Mouse (Mus musculus) CH12.LX (cell line): ENCODE measurements at regions not wholly inside any gene's neighbourhood (a gene's known extent, or its start where the extent isn't known, plus 50 kb on each side); places are given as distances from the start of the nearest gene placed in this dataset.

Experiments
- DNase-seq: peaks from one replicate; pipeline ENCODE4 v3.0.0-alpha.2; 2013; ENCODE audit errors: extremely low read depth
- H3K27ac ChIP-seq: 2 replicates; pipeline ENCODE4 v1.5.1; 2012; ENCODE audit warnings: low read depth, mild to moderate bottlenecking, control low read depth, moderate library complexity; ENCODE audit not compliant: insufficient read depth
- H3K27me3 ChIP-seq: replicated peaks from 2 replicates; pipeline ENCODE3; 2012; ENCODE audit warnings: inconsistent platforms
- H3K36me3 ChIP-seq, 2 experiments: replicated peaks in 1 of 2; 2 replicates each; pipeline versions ENCODE3 to v1.6.1; 2012; ENCODE audit warnings: inconsistent platforms in 1 of 2, low read length in 1 of 2, mild to moderate bottlenecking in 1 of 2, mixed read lengths in 1 of 2, moderate library complexity in 1 of 2; ENCODE audit not compliant: control insufficient read depth in 1 of 2, insufficient read depth in 1 of 2
- H3K4me1 ChIP-seq, 2 experiments: 2 replicates each; pipeline ENCODE4 v1.6.1; 2012; ENCODE audit warnings: inconsistent platforms in 1 of 2, moderate library complexity in 1 of 2; ENCODE audit not compliant: insufficient read depth in 2 of 2, control insufficient read depth in 1 of 2
- H3K4me2 ChIP-seq: 2 replicates; pipeline ENCODE4 v1.6.1; 2012; ENCODE audit warnings: low read depth, mild to moderate bottlenecking, control low read depth; ENCODE audit not compliant: poor library complexity, insufficient read depth, severe bottlenecking
- H3K4me3 ChIP-seq, 3 experiments: fragments of 150-350 bp in 1 of 3; sonication (generic) in 1 of 3; replicated peaks in 1 of 3; 2 replicates each; pipeline versions ENCODE3 to v1.5.1; 2011 to 2012; ENCODE audit warnings: low read depth in 2 of 3, low read length in 2 of 3, mild to moderate bottlenecking in 2 of 3, moderate library complexity in 2 of 3, control low read depth in 1 of 3, improper control_type of control experiment in 1 of 3, inconsistent platforms in 1 of 3, mixed read lengths in 1 of 3; ENCODE audit not compliant: poor library complexity in 1 of 3
- H3K79me2 ChIP-seq: replicated peaks from 2 replicates; pipeline ENCODE4 v1.6.1; 2012; ENCODE audit warnings: mild to moderate bottlenecking, moderate library complexity; ENCODE audit not compliant: control insufficient read depth, poor library complexity, insufficient read depth, severe bottlenecking; ENCODE audit errors: extremely low read depth
- H3K9ac ChIP-seq: 2 replicates; pipeline ENCODE4 v1.6.1; 2012; ENCODE audit warnings: low read depth, mild to moderate bottlenecking, control low read depth, moderate library complexity; ENCODE audit not compliant: insufficient read depth
- H3K9me3 ChIP-seq: replicated peaks from 2 replicates; pipeline ENCODE3; 2012; ENCODE audit warnings: low read length, inconsistent platforms, mixed read lengths
- BHLHE40 ChIP-seq: IDR thresholded peaks from 2 replicates; pipeline ENCODE4 v1.6.1; 2011; ENCODE audit warnings: mild to moderate bottlenecking, low read depth, low read length, improper control_type of control experiment
- CTCF ChIP-seq, 2 experiments: IDR thresholded peaks in 1 of 2; conservative IDR thresholded peaks in 1 of 2; 2 replicates each; pipeline ENCODE4 v1.5.1; 2011 to 2012; ENCODE audit warnings: low read depth in 2 of 2, low read length in 2 of 2, improper control_type of control experiment in 1 of 2, inconsistent platforms in 1 of 2, mild to moderate bottlenecking in 1 of 2, moderate library complexity in 1 of 2
- E2F4 ChIP-seq: IDR thresholded peaks from 2 replicates; pipeline ENCODE4 v1.6.1; 2011; ENCODE audit warnings: low read depth, low read length, improper control_type of control experiment; ENCODE audit not compliant: insufficient replicate concordance
- ELF1 ChIP-seq: IDR thresholded peaks from 2 replicates; pipeline ENCODE4 v1.6.1; 2014; ENCODE audit warnings: low read depth, mild to moderate bottlenecking, inconsistent platforms, low read length, improper control_type of control experiment
- EP300 ChIP-seq: IDR thresholded peaks from 2 replicates; pipeline ENCODE4 v1.6.1; 2011; ENCODE audit warnings: low read length, improper control_type of control experiment
- ETS1 ChIP-seq: conservative IDR thresholded peaks from 2 replicates; pipeline ENCODE4 v1.6.1; 2012; ENCODE audit warnings: low read depth, mild to moderate bottlenecking, inconsistent platforms, low read length, improper control_type of control experiment, moderate library complexity
- GABPA ChIP-seq: IDR thresholded peaks from 2 replicates; pipeline ENCODE4 v1.6.1; 2012; ENCODE audit warnings: low read depth, low read length, improper control_type of control experiment, inconsistent platforms; ENCODE audit not compliant: insufficient replicate concordance
- HCFC1 ChIP-seq: IDR thresholded peaks from 2 replicates; pipeline ENCODE4 v1.6.1; 2012; ENCODE audit warnings: low read depth, mild to moderate bottlenecking, inconsistent platforms, low read length, improper control_type of control experiment
- IRF4 ChIP-seq: IDR thresholded peaks from 2 replicates; pipeline ENCODE4 v1.6.1; 2014; ENCODE audit warnings: low read depth, mild to moderate bottlenecking, inconsistent platforms, low read length, improper control_type of control experiment
- JUN ChIP-seq: IDR thresholded peaks from 2 replicates; pipeline ENCODE4 v1.6.1; 2011; ENCODE audit warnings: low read depth, mild to moderate bottlenecking, low read length, improper control_type of control experiment, moderate library complexity; ENCODE audit not compliant: insufficient read depth
- JUND ChIP-seq: conservative IDR thresholded peaks from 2 replicates; pipeline ENCODE4 v1.6.1; 2011; ENCODE audit warnings: low read depth, low read length, improper control_type of control experiment
- MAZ ChIP-seq: IDR thresholded peaks from 2 replicates; pipeline ENCODE4 v1.6.1; 2012; ENCODE audit warnings: low read depth, mild to moderate bottlenecking, inconsistent platforms, low read length, improper control_type of control experiment, moderate library complexity
- MEF2A ChIP-seq: IDR thresholded peaks from 2 replicates; pipeline ENCODE4 v1.6.1; 2014; ENCODE audit warnings: low read depth, mild to moderate bottlenecking, inconsistent platforms, low read length, improper control_type of control experiment, borderline replicate concordance
- MXI1 ChIP-seq: IDR thresholded peaks from 2 replicates; pipeline ENCODE4 v1.6.1; 2011; ENCODE audit warnings: mild to moderate bottlenecking, low read depth, low read length, improper control_type of control experiment
- MYC ChIP-seq: IDR thresholded peaks from 2 replicates; pipeline ENCODE4 v1.6.1; 2011; ENCODE audit warnings: low read depth, mild to moderate bottlenecking, improper control_type of control experiment, low read length
- NRF1 ChIP-seq: IDR thresholded peaks from 2 replicates; pipeline ENCODE4 v1.6.1; 2014; ENCODE audit warnings: low read depth, mild to moderate bottlenecking, inconsistent platforms, low read length, improper control_type of control experiment, moderate library complexity
- POLR2AphosphoS2 ChIP-seq: IDR thresholded peaks from 2 replicates; pipeline ENCODE4 v1.6.1; 2011; ENCODE audit warnings: low read depth, low read length, improper control_type of control experiment
- RCOR1 ChIP-seq: conservative IDR thresholded peaks from 2 replicates; pipeline ENCODE4 v1.6.1; 2012; ENCODE audit warnings: low read depth, mild to moderate bottlenecking, inconsistent platforms, low read length, improper control_type of control experiment
- SIN3A ChIP-seq: IDR thresholded peaks from 2 replicates; pipeline ENCODE4 v1.6.1; 2012; ENCODE audit warnings: low read length, improper control_type of control experiment, inconsistent platforms
- SMC3 ChIP-seq: IDR thresholded peaks from 2 replicates; pipeline ENCODE4 v1.6.1; 2011; ENCODE audit warnings: low read depth, low read length, improper control_type of control experiment
- USF1 ChIP-seq: IDR thresholded peaks from 2 replicates; pipeline ENCODE4 v1.6.1; 2014; ENCODE audit warnings: low read depth, mild to moderate bottlenecking, inconsistent platforms, low read length, improper control_type of control experiment
- USF2 ChIP-seq: conservative IDR thresholded peaks from 2 replicates; pipeline ENCODE4 v1.6.1; 2011; ENCODE audit warnings: low read depth, low read length, improper control_type of control experiment
- ZKSCAN1 ChIP-seq: IDR thresholded peaks from 2 replicates; pipeline ENCODE4 v1.6.1; 2012; ENCODE audit warnings: low read depth, inconsistent platforms, low read length, improper control_type of control experiment, borderline replicate concordance
- ZNF384 ChIP-seq: IDR thresholded peaks from 2 replicates; pipeline ENCODE4 v1.6.1; 2012; ENCODE audit warnings: low read depth, low read length, improper control_type of control experiment, inconsistent platforms
- dilution Hi-C: fragments of 300-500 bp; cut with MboI; formaldehyde crosslinking; loops from 2 replicates; pipeline ENCODE4 v1.14.3; 2020; ENCODE audit warnings: low sequenced_read_pairs; ENCODE audit not compliant: extremely low pct_unique_long_range_greater_than_20kb, extremely low pct_ligation_motif_present
- in situ Hi-C: fragments of 300-500 bp; cut with MboI; formaldehyde crosslinking; loops from 3 replicates; pipeline ENCODE4 v1.14.3; 2019; ENCODE audit warnings: low sequenced_read_pairs, low pct_ligation_motif_present, low pct_unique_long_range_greater_than_20kb, mixed read lengths

- in situ Hi-C loops = no loop called here
- no peak overlapping the region for H3K4me3 ChIP-seq
- H3K9ac ChIP-seq = no peak overlapping the region
- no peak overlapping the region for H3K4me2 ChIP-seq
- no peaks in the 10 kb centered on the region for H3K4me1 ChIP-seq
- DNase-seq = no peak
- no peaks in the 10 kb centered on the region for H3K79me2 ChIP-seq
- dilution Hi-C loops = no loop called here
- TF ChIP-seq JUN = no peak
- TF ChIP-seq ETS1 = no peak
- no peak for TF ChIP-seq RCOR1
- TF ChIP-seq BHLHE40 = no peak
- TF ChIP-seq POLR2AphosphoS2 = no peak
- no peak for TF ChIP-seq SIN3A
- no peak for TF ChIP-seq SMC3
- TF ChIP-seq CTCF (conservative IDR thresholded peaks at IDR 0.05 in 1 of 2, IDR thresholded peaks at IDR 0.05 in 1 of 2; ENCODE audit: low read depth in 2 of 2, low read length in 2 of 2) = no peak
- no peak for TF ChIP-seq EP300
- no peak for TF ChIP-seq USF1
- TF ChIP-seq ZKSCAN1 = no peak
- no peak for TF ChIP-seq HCFC1
- TF ChIP-seq GABPA = no peak
- TF ChIP-seq MEF2A = no peak
- no peak for TF ChIP-seq ELF1
- TF ChIP-seq MAZ = no peak
- no peak for TF ChIP-seq MYC
- H3K27ac ChIP-seq = no peak overlapping the region
- H3K9me3 ChIP-seq = peaks cover 60% of the 10 kb centered on the region
- H3K36me3 ChIP-seq = no peaks in the 10 kb centered on the region
- no peaks in the 10 kb centered on the region for H3K27me3 ChIP-seq
These were observed 203.9 kb downstream of the Lrig3 start for GRCm38 (mm10) chr10:126169874-126170163.

GRCm38 (mm10) chr10:126176759-126177473 lies 210.9 kb downstream of the Lrig3 start:
- no peaks in the 10 kb centered on the region for H3K4me1 ChIP-seq
- H3K79me2 ChIP-seq = no peaks in the 10 kb centered on the region
- H3K9ac ChIP-seq = no peak overlapping the region
- H3K27ac ChIP-seq = no peak overlapping the region
- H3K4me3 ChIP-seq = no peak overlapping the region
- no peak overlapping the region for H3K4me2 ChIP-seq
- in situ Hi-C loops = no loop called here
- no peak for DNase-seq
- no peak for TF ChIP-seq USF2
- TF ChIP-seq JUND = no peak
- no peak for TF ChIP-seq ETS1
- no peak for TF ChIP-seq IRF4
- TF ChIP-seq HCFC1 = no peak
- no peak for TF ChIP-seq ZNF384
- TF ChIP-seq NRF1 = no peak
- TF ChIP-seq BHLHE40 = no peak
- TF ChIP-seq ZKSCAN1 = no peak
- TF ChIP-seq RCOR1 = no peak
- no peak for TF ChIP-seq SMC3
- TF ChIP-seq MXI1 = no peak
- no peak for TF ChIP-seq JUN
- no peak for TF ChIP-seq GABPA
- TF ChIP-seq E2F4 = no peak
- no peak for TF ChIP-seq CTCF (conservative IDR thresholded peaks at IDR 0.05 in 1 of 2, IDR thresholded peaks at IDR 0.05 in 1 of 2; ENCODE audit: low read depth in 2 of 2, low read length in 2 of 2)
- peaks cover 58% of the 10 kb centered on the region for H3K9me3 ChIP-seq
- H3K36me3 ChIP-seq = no peaks in the 10 kb centered on the region
- dilution Hi-C loops = no loop called here
- no peaks in the 10 kb centered on the region for H3K27me3 ChIP-seq
